Mouse (Mus musculus): ENCODE data around the gene Bcl2a1d.
"Not testable (repeated sequence)": the region's sequence is repeated elsewhere in the genome, so short reads cannot be mapped to it uniquely, and the experiment has no call there.

The Bcl2a1d gene

GRCm38 (mm10) chr9:88691307-88691706 lies 40.4 kb downstream of the Bcl2a1d start:
- DNase-seq, result not testable (repeated sequence)

- not testable (repeated sequence) for DNase-seq
These were observed 42.3 kb downstream of the Bcl2a1d start for GRCm38 (mm10) chr9:88689451-88689850.

GRCm38 (mm10) chr9:88686719-88687118 lies 45.0 kb downstream of the Bcl2a1d start:
- DNase-seq, result not testable (repeated sequence)
